Mouse (Mus musculus) heart, postnatal 25 days (tissue): ENCODE measurements around the gene Hipk1. TPM values are rescaled to one million over a fixed set of nuclear protein-coding genes. Genes with fewer than 3 reads are reported as not detected.
"Not testable (repeated sequence)": the region's sequence is repeated elsewhere in the genome, so short reads cannot be mapped to it uniquely, and the experiment has no call there.

Experiments used
- DNase-seq: peaks from one replicate; pipeline ENCODE4 v3.0.0; 2022; ENCODE audit warnings: low spot score
- intact Hi-C: fragments of 180-260 bp; cut with DNase I; formaldehyde crosslinking; loops from one replicate; pipeline ENCODE4 v1.15.1; 2025
- total RNA-seq, 2 experiments: library from RNA; stranded (reverse); gene quantifications; 2 replicates each; pipeline ENCODE4 v1.2.3; 2021

Hipk1 gene
- total RNA-seq, 2 experiments from 2014 or later, result 90.0 to 101 TPM

DNA sequence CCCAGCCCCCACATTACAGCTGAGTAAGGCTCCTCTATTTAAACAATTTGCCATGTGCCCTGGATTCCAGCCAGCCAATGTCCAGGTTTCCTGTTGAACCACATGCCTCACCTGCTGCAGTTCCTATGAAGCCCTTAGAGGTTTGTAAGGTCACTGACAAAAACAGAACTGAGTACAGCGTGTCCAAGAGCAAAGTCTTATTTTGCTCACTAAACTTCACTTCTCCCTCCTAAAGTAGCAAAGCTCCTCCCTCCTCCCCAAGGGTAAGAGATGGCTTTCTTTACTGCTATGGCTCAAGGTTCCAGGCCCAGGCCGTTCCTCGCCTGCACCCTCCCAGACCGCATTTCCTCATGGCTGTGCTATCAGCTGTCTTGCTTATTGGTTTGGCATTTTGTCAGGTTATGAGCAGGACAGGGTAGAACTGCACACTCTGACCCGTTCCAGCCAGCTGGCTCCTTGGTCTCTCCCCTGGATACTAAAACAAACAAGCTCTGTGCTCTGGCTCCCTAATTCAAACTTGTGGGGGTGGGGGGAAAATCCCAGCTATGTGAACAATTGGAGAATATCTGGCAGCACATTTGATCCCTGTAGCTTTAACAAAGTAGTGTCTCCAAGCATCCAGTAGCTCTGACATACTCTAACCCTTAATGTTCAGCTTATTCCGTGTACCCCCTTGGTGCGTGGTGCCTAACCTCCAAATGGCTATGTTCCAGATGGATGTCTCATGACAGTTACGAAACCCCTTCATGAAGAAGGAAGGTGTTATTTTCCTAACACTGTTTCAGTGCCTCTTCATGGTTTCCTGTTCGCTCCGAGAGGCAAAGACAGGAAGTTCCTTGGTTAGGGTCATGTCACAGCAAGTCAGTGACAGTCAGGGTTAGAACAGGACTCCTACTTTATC, 10.5 kb upstream of the Hipk1 start:
- DNase-seq, result peak; percentile 86
- intact Hi-C loops, result loop anchor here (1.0 to 5.0 kb wide), 2 partner anchors 11 to 35 kb away; partner anchors contain the start of gene Hipk1

DNA sequence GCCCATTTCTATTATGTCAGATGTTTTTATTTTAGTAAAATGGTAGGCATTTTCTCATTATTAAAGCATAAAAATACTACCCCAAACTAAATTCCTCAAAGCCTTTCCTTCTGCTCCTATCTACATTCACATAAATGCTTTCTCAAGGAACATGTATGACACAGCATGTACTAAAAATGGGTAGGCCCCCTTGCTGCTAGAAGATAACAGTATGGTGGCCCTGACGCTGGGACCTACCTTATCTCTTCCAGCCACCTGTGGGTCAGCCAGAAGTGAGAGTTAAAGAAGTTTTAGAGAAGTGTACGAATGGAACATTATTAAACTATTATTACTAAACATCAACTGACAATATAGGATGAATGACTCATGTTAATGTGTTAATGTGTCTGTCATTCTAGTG, 8.1 kb upstream of the Hipk1 start:
- intact Hi-C loops, result no loop called here
- DNase-seq, result no peak

DNA sequence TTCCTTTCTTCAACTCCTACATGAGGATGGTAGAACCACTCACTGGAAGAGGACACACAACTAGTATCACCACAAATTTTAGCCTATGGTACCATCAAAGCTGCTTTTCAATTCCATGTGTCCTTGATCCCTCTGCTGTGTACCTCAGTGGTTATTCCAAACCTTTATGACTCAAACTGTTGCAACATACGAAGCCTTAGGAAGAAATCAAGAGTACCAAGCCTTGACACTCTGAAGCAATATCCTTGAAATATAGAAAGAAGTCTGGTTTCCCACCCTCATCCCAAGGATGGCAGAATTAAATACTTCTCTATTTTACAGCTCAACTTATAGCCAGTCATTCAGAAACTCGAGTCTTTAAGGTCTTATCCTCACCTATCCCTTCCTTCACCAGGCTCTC, 5.0 kb upstream of the Hipk1 start:
- intact Hi-C loops, result no loop called here
- no peak for DNase-seq

DNA sequence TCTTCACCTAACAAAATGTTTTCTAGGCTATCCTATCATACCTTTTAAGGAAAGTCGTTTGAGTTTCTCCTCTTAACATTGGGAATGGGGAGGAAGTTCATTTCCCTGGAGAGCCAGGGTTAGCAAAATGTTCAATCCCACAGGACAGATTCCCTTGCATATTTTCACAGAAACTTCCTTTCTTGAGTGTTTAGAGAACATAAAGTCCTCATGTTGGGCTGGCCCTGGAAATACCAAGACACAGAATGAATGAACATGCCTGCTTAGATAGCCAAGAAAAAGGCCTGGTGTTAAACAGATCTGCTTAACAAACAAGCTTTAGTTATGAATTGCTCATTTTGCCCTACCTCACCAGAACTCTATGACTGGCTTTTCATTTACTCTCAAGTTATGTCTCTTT, 1.2 kb upstream of the Hipk1 start:
- DNase-seq, result no peak

DNA sequence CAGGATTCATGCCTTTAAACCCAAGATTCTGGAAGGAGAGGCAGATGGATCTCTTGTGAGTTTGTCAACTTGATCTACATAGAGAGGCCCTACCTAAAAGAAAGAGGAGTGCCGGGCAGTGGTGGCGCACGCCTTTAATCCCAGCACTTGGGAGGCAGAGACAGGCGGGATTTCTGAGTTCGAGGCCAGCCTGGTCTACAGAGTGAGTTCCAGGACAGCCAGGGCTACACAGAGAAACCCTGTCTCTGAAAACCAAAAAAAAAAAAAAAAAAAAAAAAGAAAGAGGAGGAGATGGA, 696 bp upstream of the Hipk1 start:
- DNase-seq, intact Hi-C loops: not testable (repeated sequence)

More for the DNA sequence above, 1.2 kb upstream of the Hipk1 start:
- intact Hi-C loops, result no loop called here

DNA sequence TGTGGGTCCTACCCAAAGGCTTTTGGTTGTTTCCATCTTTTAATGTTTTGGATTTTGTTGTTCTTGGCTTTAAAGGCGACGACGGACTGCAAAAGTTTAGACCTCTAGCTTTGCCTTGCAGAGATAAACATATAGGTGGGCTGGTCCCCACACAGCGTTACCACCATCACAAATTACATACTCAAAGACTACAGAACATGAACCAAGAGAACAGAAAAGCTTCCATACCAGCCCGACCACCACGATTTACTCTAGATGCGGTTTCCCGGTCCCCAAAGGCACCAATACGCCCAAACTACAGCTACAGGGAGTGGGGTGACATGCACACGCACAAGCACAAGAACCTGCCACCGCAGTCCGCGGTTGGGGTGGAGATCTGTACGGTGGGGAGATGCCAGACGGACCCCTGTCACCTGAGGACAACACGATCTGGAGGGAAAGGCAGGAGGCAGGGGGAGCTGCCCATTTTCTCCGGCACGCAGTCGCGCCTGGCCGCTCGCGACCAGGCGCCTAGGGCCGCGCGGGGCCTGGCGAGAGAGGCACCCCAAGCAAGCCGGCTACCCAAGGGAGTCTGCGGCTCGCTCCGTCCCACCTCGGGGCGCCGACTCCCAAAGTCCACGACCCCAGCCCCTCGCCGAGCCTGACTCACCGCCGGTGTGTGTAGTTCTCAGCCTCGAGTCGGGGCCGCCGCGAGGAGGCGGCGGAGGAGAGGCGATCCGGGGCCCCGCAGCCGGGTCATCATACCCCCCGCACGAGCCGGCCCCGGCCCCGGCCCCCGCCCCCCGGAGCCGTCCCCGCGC, 817 bp downstream of the Hipk1 start:
- no peak for DNase-seq
- intact Hi-C loops, result loop anchor here (1.0 kb wide), 2 partner anchors 11 to 19 kb away; partner anchors contain the start of genes Ap4b1, Dclre1b and Gm43064

DNA sequence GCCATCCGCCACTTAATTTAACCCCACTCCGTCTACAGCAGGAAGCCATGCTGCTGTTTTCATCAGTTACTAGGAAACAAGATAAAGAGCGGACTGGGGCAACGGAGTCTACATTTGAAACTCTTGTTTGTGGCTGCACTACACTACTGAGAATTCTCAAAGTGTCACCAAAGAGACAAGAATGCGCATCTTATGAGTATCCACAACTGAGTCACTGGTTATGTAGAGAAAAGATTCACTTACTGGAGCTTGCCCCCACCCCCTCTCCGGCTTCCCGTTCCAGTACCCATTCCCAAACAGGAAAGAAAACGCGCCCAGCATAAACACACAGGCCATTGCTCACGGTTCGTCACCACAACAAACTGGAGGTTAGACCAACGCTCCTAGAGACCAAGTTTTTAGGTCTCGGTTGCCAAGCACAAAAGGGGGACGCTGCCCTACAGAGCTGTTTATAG, 1.4 kb downstream of the Hipk1 start:
- intact Hi-C loops, result no loop called here
- DNase-seq, result no peak

DNA sequence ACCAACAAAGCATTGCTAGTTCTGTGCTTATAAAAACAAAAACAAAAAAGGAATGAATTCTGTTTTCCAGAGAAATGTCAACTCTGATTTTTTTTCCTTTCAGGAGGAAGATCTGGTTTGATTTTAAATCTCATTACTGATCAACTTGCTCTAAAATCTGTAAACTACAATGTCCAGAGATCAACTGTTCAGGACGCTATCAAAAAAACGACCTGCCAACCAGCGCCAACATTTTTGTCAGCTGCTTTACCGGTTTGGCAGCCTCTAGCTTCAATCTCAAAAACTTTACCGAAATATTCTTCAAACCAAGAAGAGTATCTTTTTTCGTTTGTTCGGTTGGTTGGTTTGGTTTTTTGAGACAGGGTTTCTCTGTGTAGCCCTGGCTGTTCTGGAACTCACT, 2.3 kb downstream of the Hipk1 start:
- intact Hi-C loops, result no loop called here
- DNase-seq, result no peak

DNA sequence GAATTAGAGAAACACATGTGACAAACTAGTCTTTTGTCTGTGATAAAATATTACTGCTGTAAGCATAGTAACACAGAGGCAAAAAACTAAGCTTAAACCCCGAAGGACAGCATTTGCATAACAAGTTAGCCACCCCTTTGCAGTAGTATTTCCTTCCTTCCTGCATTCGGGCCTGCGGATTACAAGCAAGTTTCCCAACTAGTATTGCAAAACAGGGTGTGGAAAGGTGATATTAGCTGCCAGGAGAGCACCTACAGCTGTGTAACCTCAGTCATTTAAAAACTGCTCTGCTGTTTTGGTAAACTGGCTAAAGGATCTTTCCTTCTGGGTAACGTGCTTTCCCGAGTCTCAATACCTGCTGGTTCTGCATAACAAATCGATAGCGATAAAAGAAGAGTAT, 4.1 kb downstream of the Hipk1 start:
- DNase-seq, result no peak
- intact Hi-C loops, result loop anchor here (2.0 kb wide), 1 partner anchor 14 kb away; no protein-coding TSS in a partner anchor

DNA sequence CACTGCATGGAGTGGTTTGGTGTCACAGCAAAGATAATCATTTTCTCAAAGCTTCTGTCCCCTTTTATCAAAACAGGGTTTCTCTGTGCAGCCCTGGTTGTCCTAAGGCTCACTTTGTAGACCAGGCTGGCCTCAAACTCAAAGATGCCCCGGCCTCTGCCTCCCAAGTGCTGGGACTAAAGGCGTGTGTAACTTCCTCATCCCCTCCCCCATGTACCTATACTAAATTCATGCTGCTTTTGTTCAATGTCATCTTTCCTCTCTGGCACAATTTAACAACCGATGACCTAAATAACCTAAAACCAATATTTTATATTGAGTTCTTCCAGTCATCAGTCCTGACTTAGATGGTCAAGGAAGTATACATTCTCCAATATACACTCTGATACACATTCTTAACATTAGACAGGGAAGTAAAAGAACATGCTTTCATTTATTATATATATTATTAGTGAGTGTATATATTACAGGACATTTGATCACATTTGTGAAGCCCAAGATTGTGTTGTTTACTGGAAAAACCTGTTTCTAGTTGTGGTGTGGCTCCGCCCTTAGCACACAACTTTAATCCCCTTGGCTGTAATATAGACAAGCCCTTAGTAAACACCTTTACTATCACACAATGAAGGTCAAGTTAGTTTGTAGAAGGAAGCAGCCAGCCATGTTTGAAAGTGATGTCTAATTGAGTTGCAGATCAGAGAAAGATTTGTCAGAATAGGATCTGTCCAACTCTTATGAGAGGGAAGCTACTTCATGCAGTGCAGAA, 8.3 kb downstream of the Hipk1 start:
- intact Hi-C loops, result no loop called here
- DNase-seq, result no peak

DNA sequence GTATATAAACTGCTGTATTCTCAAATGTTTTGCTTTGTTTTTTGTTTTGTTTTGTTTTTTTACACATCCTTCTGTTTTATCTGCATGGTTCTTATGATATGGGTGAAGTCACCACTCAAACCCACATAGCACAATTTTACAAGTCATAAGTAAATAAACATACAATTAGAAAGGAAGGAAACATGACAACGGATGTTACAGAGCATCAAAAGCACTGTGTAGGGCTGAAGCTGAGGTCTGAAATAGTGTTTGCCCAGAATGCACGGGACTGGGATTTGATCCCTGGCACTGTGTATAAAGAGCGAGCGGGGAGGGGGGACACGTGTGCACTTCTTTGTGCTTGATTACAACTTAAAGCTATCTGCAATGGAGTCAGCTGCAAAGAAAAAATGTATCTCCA, 10.6 kb downstream of the Hipk1 start:
- intact Hi-C loops, result no loop called here
- no peak for DNase-seq

DNA sequence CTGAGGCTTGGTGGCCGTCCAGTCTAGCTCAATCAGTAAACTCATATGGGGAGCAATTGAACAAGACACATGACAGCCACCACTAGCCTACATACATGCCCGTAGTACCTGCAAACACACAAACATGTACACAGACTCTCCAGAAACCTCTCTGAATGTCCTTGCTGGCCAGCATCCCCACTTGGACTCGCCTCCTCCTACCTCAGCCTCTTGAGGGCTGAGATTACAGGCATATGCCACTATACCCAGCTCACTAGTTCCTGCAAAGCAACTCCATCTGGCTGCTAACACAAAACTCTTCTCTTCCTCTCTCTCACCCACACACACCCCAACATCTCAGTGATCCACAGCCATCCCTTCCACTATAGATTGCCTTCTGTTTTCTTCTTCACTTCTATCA, 11.1 kb downstream of the Hipk1 start:
- intact Hi-C loops, result no loop called here
- no peak for DNase-seq

DNA sequence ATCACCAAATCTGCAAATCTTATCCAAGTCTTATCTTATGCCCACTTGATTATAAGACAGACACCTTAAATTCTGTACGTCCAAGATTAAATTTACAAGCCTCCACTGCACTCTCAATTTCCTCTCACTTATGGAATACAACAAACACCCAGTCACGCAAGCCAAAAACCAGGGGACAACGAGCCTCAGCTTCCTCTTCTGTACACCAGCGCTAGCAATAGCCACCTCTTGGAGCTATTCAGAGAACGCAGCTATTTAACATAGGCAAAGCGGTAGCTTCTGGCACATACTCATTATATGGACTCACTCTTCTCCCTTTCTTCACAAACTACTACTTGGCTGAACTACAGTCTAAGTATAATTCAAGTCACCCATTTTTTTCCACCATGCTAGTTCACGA, 12.2 kb downstream of the Hipk1 start:
- DNase-seq, result no peak
- intact Hi-C loops, result no loop called here

DNA sequence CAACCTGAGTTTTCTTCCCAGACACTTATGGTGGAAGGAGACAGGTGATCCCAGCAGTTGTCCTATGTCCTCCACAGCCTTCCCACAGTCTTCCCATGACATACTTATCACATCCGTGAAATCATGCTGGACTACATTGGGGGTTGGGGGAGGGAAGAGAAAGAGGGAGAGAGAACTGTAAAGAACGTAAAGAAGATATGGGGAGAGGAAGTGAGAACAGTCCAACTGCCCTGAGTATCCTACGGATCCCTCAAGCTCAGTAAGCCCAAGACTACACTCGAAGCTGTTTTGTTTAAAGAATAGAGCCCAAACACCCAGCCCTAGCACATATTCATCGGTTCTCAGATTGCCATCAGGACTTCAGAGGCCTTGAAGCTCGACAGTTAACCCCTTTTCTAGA, 12.7 kb downstream of the Hipk1 start:
- DNase-seq, result no peak

DNA sequence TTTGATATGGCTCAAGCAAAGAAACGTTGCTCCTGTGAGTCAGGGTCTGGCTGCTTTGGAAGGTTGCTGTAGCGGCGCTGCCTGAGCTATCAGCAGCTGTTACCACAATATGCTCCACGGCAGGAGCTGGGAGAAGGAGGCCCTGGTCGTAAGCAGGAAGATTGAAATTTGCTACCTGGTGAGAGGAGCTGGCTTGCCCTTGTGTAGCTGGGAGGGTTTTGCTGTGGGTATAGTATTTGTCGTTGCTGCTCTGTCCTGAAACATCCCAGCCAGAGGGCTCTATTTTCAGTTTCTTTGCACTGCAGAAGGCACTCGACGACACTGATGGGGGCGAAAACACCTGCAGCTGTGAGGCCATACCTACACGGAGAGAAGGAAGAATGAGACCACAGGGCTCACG, 13.4 kb downstream of the Hipk1 start:
- intact Hi-C loops, result no loop called here
- DNase-seq, result no peak

More for the DNA sequence above, 12.7 kb downstream of the Hipk1 start:
- intact Hi-C loops, result no loop called here

DNA sequence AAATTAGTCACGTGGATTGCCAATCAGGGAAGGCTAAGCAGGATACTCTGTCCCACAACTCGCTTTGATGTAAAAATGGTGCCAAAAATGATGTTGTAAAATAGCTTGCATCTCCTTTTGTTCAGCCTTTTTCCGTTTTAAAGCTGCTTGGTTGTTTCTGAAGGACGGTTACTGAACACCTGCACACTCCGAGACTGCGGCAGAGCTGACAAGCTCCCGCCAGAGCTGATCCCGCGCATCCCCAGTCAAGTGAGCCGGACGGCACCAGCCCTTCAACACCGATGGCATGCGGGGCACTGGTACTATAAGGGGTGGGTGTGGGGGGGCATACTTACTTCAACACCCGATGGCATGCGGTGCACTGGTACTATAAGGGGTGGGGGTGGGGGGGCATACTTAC, 17.4 kb downstream of the Hipk1 start:
- intact Hi-C loops, result no loop called here
- no peak for DNase-seq

DNA sequence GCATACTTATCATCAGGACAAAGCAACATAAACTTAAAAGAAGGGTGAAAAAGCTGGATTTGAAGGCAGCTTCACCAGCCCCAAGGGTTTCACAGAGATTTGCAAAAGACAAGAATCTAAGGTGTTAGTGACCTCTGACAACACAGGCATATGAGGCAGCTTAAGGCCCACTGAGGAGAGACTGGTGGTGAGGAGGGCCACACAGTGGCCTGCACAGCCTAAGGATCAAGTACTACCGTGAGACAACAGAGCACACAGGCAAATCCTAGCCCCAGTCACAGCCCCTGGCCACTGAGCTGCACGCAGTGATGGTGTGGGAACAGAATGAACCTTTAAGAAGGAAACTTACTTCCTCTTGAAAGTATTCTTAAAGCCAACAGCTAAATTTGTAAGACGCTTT, 17.9 kb downstream of the Hipk1 start:
- intact Hi-C loops, result loop anchor here (2.0 kb wide), 1 partner anchor 13 kb away; no protein-coding TSS in a partner anchor
- no peak for DNase-seq

DNA sequence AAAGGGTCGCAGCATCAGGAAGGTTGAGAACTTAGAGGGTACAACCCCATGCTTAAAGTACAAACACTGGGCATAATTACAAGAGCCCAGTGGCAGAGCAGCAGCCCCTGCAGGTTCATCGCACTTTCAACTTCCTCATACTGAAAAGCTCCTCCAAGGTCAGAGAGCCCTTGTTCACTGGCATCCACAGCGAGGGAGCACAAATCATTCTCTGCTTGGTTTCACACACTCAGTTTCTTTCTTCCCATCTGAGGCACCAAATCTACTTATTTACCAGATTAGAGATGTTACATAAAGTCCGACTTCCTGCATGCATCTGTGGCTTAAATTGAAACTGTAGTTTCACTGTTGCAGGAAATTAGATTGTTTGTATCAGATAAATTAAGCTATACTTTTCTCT, 18.5 kb downstream of the Hipk1 start:
- intact Hi-C loops, result loop anchor here (2.0 kb wide), 1 partner anchor 14 kb away; no protein-coding TSS in a partner anchor
- DNase-seq, result no peak

DNA sequence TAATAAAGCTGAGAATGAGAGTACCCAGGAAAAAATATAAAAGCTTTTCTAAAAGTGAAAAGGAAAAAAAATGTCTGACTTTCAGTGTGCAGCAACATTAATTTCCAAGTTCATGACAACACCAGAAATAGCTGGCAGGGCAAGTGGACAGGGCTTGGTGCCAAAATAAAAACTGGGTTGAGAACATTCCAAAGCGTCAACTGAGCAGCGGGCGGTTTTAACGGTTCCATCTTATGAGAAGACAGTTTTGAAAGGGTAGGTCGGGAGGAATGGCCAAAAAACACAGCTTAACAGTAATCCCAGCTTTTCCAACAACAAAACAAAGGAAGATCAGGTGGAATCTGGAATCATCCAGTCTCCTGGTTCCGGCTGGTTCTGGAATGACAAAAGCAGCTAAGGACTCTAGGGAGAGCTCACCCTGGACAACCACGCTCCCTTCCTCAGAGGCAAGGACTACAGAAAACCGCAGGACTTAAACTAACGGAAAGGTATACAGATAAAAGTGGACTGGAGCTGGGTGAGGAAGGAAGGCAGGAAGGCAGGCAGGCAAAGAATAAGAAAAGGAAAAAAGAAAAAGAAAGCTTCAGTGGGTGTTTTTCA, 19.7 kb downstream of the Hipk1 start:
- intact Hi-C loops, result loop anchor here (2.0 kb wide), 1 partner anchor 15 kb away; no protein-coding TSS in a partner anchor
- peak; percentile 58 for DNase-seq

DNA sequence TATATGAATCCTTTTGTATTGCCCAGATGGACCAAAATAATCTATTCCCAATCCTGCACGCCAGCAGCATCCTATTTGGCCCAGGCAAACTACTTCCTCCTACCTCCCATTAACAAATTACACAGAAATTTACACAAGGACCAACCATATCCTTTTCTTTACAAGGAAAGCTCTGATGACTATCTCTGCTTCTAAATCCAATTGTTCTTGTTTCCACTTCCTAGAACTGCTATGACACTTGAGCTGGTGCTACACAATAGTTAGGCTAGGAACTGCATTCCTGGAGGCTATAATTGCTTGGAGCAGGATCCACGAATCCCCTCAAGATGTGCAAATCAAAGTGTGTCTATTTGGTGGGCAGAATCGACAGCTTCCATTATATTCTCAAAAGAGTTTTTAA, 24.6 kb downstream of the Hipk1 start:
- DNase-seq, result no peak
- intact Hi-C loops, result loop anchor here (5.0 kb wide), 1 partner anchor 36 kb away; no protein-coding TSS in a partner anchor
